In the genomic region with DNA sequence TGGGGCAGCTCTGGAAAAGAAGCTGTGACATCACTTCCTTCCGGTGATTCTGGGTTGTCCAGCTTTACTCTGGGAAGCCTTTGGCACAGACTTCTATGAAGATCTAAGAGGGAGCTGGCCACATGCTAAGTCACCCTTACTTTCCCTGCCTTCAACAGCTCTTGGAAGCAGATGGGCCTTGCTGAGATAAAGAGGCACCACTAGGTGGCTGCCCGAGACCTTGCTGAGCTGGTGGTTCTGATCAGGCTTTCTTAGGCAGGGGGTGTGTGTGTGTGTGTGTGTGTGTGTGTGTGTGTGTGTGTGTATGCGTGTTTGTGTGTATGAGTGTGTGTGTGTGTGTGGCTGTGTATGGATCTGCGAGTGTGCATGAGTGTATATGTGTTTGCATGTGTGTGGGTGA, we compare ENCODE assay signal across 9 mouse cellular contexts. TPM values are rescaled to one million over a fixed set of nuclear protein-coding genes. Genes with fewer than 3 reads are reported as not detected.
DNase-seq lines count a peak whose midpoint lies in the region; ATAC-seq lines count a peak whose summit lies in the region.
"Had no signal": no experiment of that assay in that cellular context is flagged by ENCODE, and none has a peak within 500 bp of the region (broad histone marks: within the 10 kb centered on the region; RNA-seq: fewer than 3 reads in every experiment).

No protein-coding gene starts in this region.

- H3K27ac ChIP-seq in kidney, embryonic 15.5 days: 0 out of 2 replicates have a peak overlapping the region, but pooled peaks have one; percentile 27
- no peak overlapping the region for H3K27ac ChIP-seq in liver, embryonic 11.5 days (ENCODE audit: low read depth, low read length)
- no peak overlapping the region for H3K27ac ChIP-seq in neural tube, embryonic 14.5 days (ENCODE audit: low read depth, low read length)
- H3K27ac ChIP-seq: liver, embryonic 13.5 days had no signal

- H3K9ac ChIP-seq in kidney, embryonic 15.5 days: no peak overlapping the region
- H3K9ac ChIP-seq in liver, embryonic 11.5 days (ENCODE audit: low read depth, low read length): no peak overlapping the region
- no peak overlapping the region for H3K9ac ChIP-seq in neural tube, embryonic 14.5 days (replicated peaks; ENCODE audit: low read depth, low read length)
- H3K9ac ChIP-seq: liver, embryonic 13.5 days had no signal

- no peak; the same call in 1 of the 2 replicates for ATAC-seq in kidney, embryonic 15.5 days (replicated peaks; ENCODE audit: low FRiP score)
- peak; percentile 64 for ATAC-seq in liver, embryonic 11.5 days (replicated peaks; ENCODE audit: low FRiP score)
- peak; percentile 85 for ATAC-seq in neural tube, embryonic 14.5 days (ENCODE audit: low read depth)

- no peaks in the 10 kb centered on the region for H3K27me3 ChIP-seq in kidney, embryonic 15.5 days
- no peaks in the 10 kb centered on the region for H3K27me3 ChIP-seq in liver, embryonic 11.5 days (replicated peaks; ENCODE audit: control insufficient read depth, insufficient read depth, low read length)
- H3K27me3 ChIP-seq in neural tube, embryonic 14.5 days (ENCODE audit: control insufficient read depth, insufficient read depth, low read length): no peaks in the 10 kb centered on the region
- H3K27me3 ChIP-seq: liver, embryonic 13.5 days had no signal

- 24% methylated on average over 4 of the region's 4 CpGs for WGBS in kidney, embryonic 15.5 days
- WGBS in liver, embryonic 11.5 days: 24% methylated on average over 4 of the region's 4 CpGs
- WGBS in neural tube, embryonic 14.5 days: 30% methylated on average over 4 of the region's 4 CpGs

- no peak overlapping the region for H3K4me3 ChIP-seq in kidney, embryonic 15.5 days (replicated peaks)
- no peak overlapping the region for H3K4me3 ChIP-seq in liver, embryonic 11.5 days (ENCODE audit: low read depth, low read length)
- no peak overlapping the region for H3K4me3 ChIP-seq in neural tube, embryonic 14.5 days (ENCODE audit: low read depth, low read length)
- H3K4me3 ChIP-seq: liver, embryonic 13.5 days had no signal

- no peak overlapping the region for H3K4me2 ChIP-seq in kidney, embryonic 15.5 days
- no peak overlapping the region for H3K4me2 ChIP-seq in liver, embryonic 11.5 days
- no peak overlapping the region for H3K4me2 ChIP-seq in neural tube, embryonic 14.5 days (ENCODE audit: low read depth, low read length)
- H3K4me2 ChIP-seq: liver, embryonic 13.5 days had no signal

- peak; percentile 53 for DNase-seq in layer of hippocampus, adult 11-12 months (ENCODE audit: low spot score)
- DNase-seq in layer of hippocampus, adult 9-10 months (ENCODE audit: low spot score): no peak
- DNase-seq in cerebellum, postnatal 10 days: peak; percentile 68 to 73
- peak; percentile 35 for DNase-seq in heart, adult 8-10 months (ENCODE audit: low spot score)
- no peak for DNase-seq in liver, embryonic 11.5 days (ENCODE audit: low spot score)
- DNase-seq in T-cell, adult 2 months (ENCODE audit: low spot score): no peak
- DNase-seq: liver, embryonic 13.5 days had no signal

- H3K9me3 ChIP-seq in kidney, embryonic 15.5 days (replicated peaks): no peaks in the 10 kb centered on the region
- H3K9me3 ChIP-seq in liver, embryonic 11.5 days (ENCODE audit: control insufficient read depth, low read length): no peaks in the 10 kb centered on the region
- H3K9me3 ChIP-seq in neural tube, embryonic 14.5 days (ENCODE audit: control insufficient read depth, low read length): no peaks in the 10 kb centered on the region
- H3K9me3 ChIP-seq: liver, embryonic 13.5 days had no signal

- H3K36me3 ChIP-seq in kidney, embryonic 15.5 days: no peaks in the 10 kb centered on the region
- no peaks in the 10 kb centered on the region for H3K36me3 ChIP-seq in liver, embryonic 11.5 days (ENCODE audit: control insufficient read depth, insufficient read depth, low read length)
- no peaks in the 10 kb centered on the region for H3K36me3 ChIP-seq in neural tube, embryonic 14.5 days (ENCODE audit: control insufficient read depth, insufficient read depth, low read length)
- H3K36me3 ChIP-seq: liver, embryonic 13.5 days had no signal

- H3K4me1 ChIP-seq in kidney, embryonic 15.5 days: peaks cover 37% of the 10 kb centered on the region
- no peaks in the 10 kb centered on the region for H3K4me1 ChIP-seq in liver, embryonic 11.5 days (replicated peaks; ENCODE audit: control insufficient read depth, insufficient read depth, low read length)
- H3K4me1 ChIP-seq in neural tube, embryonic 14.5 days (ENCODE audit: control insufficient read depth, insufficient read depth, low read length): peaks cover 8% of the 10 kb centered on the region; the same call in 1 of the 2 replicates
- H3K4me1 ChIP-seq: liver, embryonic 13.5 days had no signal

RNA-seq across cellular contexts. Expression of gene Hhat, which starts 13.4 kb away (rescaled TPM):
- 1 to 10 TPM; 2.1 to 3.6 (median 2.8) TPM for total RNA-seq in heart, adult 8-10 months (2022)
- polyA plus RNA-seq in kidney, embryonic 15.5 days (2015; fragmentation: Nextera tagmentation; extraction: Ambion mirVana): 13.7 and 15.4 TPM in 2 replicates
- polyA plus RNA-seq in liver, embryonic 11.5 days (2014; fragmentation: Nextera tagmentation; extraction: Ambion mirVana): 3.8 and 4.3 TPM in 2 replicates
- polyA plus RNA-seq in neural tube, embryonic 14.5 days (2014; fragmentation: Nextera tagmentation; extraction: Ambion mirVana): 3.1 and 3.5 TPM in 2 replicates

Comparison
In these comparisons a context has a peak if more than half of its experiments do, and no peak if none do; other contexts are left out.
1. DNase-seq: peak in layer of hippocampus, adult 11-12 months (single experiment), cerebellum, postnatal 10 days (2 of 2) and heart, adult 8-10 months (single experiment); none in layer of hippocampus, adult 9-10 months (single experiment), liver, embryonic 11.5 days (single experiment) and T-cell, adult 2 months (single experiment).